Mouse (Mus musculus) midbrain, embryonic 10.5 days (tissue): Measurements from ENCODE around the gene Btbd2. TPM values are rescaled to one million over a fixed set of nuclear protein-coding genes. Genes with fewer than 3 reads are reported as not detected.

ENCODE experiments used
- DNase-seq: peaks from one replicate; pipeline ENCODE4 v3.0.0-alpha.2; 2017; ENCODE audit warnings: low spot score
- H3K27ac ChIP-seq: fragments of 300-500 bp; sonication (generic); replicated peaks from 2 replicates; pipeline ENCODE4 v1.5.1; 2016; ENCODE audit warnings: mild to moderate bottlenecking
- H3K27me3 ChIP-seq: fragments of 300-500 bp; sonication (generic); 2 replicates; pipeline ENCODE4 v1.6.1; 2016; ENCODE audit warnings: low read depth, mild to moderate bottlenecking; ENCODE audit not compliant: poor library complexity, severe bottlenecking
- H3K36me3 ChIP-seq: fragments of 300-500 bp; sonication (generic); 2 replicates; pipeline ENCODE4 v1.6.1; 2016; ENCODE audit warnings: mild to moderate bottlenecking, moderate library complexity
- H3K4me1 ChIP-seq: fragments of 300-500 bp; sonication (generic); 2 replicates; pipeline ENCODE4 v1.6.1; 2016
- H3K4me3 ChIP-seq: fragments of 300-500 bp; sonication (generic); 2 replicates; pipeline ENCODE4 v1.5.1; 2016; ENCODE audit warnings: mild to moderate bottlenecking, moderate library complexity
- H3K9me3 ChIP-seq: fragments of 300-500 bp; sonication (generic); replicated peaks from 2 replicates; pipeline ENCODE4 v1.6.1; 2016; ENCODE audit warnings: mild to moderate bottlenecking
- WGBS: fragments of 180-500 bp; shearing (Covaris S2); methylation state at CpG from one replicate; pipeline ENCODE4 v1.1.7; 2016; 5-methylcytosine and 5-hydroxymethylcytosine counted together
- microRNA-seq: library from miRNA; unstranded; fragments of <30 nt; microRNA quantifications from one replicate; pipeline ENCODE4, GENCODE M21; 2017
- polyA plus RNA-seq: library from polyadenylated mRNA; unstranded; fragments of >200 nt; fragmentation: Nextera tagmentation; extraction: Ambion mirVana; gene quantifications from 2 replicates; pipeline ENCODE4 v1.2.1, GENCODE M21; 2016

Gene Btbd2
- polyA plus RNA-seq, 1 experiment from 2014 or later, result 70.3 TPM

- H3K36me3 ChIP-seq, result peaks cover 33% of the 10 kb centered on the region
- peak overlapping the region; percentile 88; the same call in 1 of the 2 replicates for H3K27ac ChIP-seq
- H3K4me1 ChIP-seq, result peaks cover 23% of the 10 kb centered on the region
- 89% methylated on average over 7 of the region's 7 CpGs for WGBS
- peak overlapping the region; percentile 76 for H3K4me3 ChIP-seq
- no peaks in the 10 kb centered on the region for H3K9me3 ChIP-seq
- no peaks in the 10 kb centered on the region for H3K27me3 ChIP-seq
- no peak for DNase-seq
These were observed 52.8 kb downstream of the Btbd2 start for GRCm38 (mm10) chr10:80604001-80604509.

GRCm38 (mm10) chr10:80603364-80603763 lies 53.5 kb downstream of the Btbd2 start:
- no peaks in the 10 kb centered on the region for H3K9me3 ChIP-seq
- peak overlapping the region; percentile 88 for H3K27ac ChIP-seq
- H3K4me1 ChIP-seq, result peaks cover 23% of the 10 kb centered on the region
- no peaks in the 10 kb centered on the region for H3K27me3 ChIP-seq
- H3K4me3 ChIP-seq, result peak overlapping the region; percentile 76
- WGBS, result 35% methylated on average over 7 of the region's 7 CpGs
- DNase-seq, result no peak
- peaks cover 26% of the 10 kb centered on the region for H3K36me3 ChIP-seq

GRCm38 (mm10) chr10:80602698-80603325 lies 54.1 kb downstream of the Btbd2 start, which contains the start of the genes Scamp4 and Adat3:
TSS of gene Scamp4 (plus strand) at chr10:80602872.
TSS of gene Adat3 (plus strand) at chr10:80602880.
- WGBS, result under 1% methylated on average over 54 of the region's 54 CpGs

GRCm38 (mm10) chr10:80596318-80596717 lies 60.6 kb downstream of the Btbd2 start:
- WGBS, result 46% methylated on average over 4 of the region's 4 CpGs
- no peaks in the 10 kb centered on the region for H3K4me1 ChIP-seq
- no peak overlapping the region for H3K4me3 ChIP-seq
- no peaks in the 10 kb centered on the region for H3K36me3 ChIP-seq
- no peaks in the 10 kb centered on the region for H3K9me3 ChIP-seq
- DNase-seq, result no peak
- no peak overlapping the region for H3K27ac ChIP-seq
- H3K27me3 ChIP-seq, result no peaks in the 10 kb centered on the region

More at GRCm38 (mm10) chr10:80602698-80603325, 54.1 kb downstream of the Btbd2 start, which contains the start of the genes Scamp4 and Adat3:
- Histone ChIP-seq H3K9me3 (no peaks in the 10 kb centered on the region), H3K36me3 (peaks cover 21% of the 10 kb centered on the region), H3K27me3 (no peaks in the 10 kb centered on the region), H3K4me3 (peak within 1 kb of the TSS; percentile 76), H3K4me1 (peaks cover 23% of the 10 kb centered on the region), H3K27ac (peak within 1 kb of the TSS; percentile 88)
- DNase-seq, result peak; percentile 95

Small RNA genes lying within 50 kb of the gene (microRNA-seq; reads per million reads assigned to microRNA genes)
- 1.5 reads per million for gene Mir6912

Other genes starting within 250 kb of the Btbd2 start
- gene Tcf3, start 223.4 kb downstream of the Btbd2 start, polyA plus RNA-seq, result 190 and 191 TPM in 2 replicates
- 1.4 and 2.1 TPM in 2 replicates for gene Onecut3, start 162.2 kb downstream of the Btbd2 start, polyA plus RNA-seq
- gene Atp8b3, start 117.9 kb downstream of the Btbd2 start, polyA plus RNA-seq, result 0.41 and 0.79 TPM in 2 replicates
- gene Rexo1, start 95.5 kb downstream of the Btbd2 start, polyA plus RNA-seq, result 31.6 and 35.3 TPM in 2 replicates
- 4.8 and 6.1 TPM in 2 replicates for gene Klf16, start 79.8 kb downstream of the Btbd2 start, polyA plus RNA-seq
- 86.8 and 87.3 TPM in 2 replicates for gene Abhd17a, start 66.7 kb downstream of the Btbd2 start, polyA plus RNA-seq
- 91.0 and 94.1 TPM in 2 replicates for gene Scamp4, start 54.2 kb downstream of the Btbd2 start, polyA plus RNA-seq
- 10.6 and 10.8 TPM in 2 replicates for gene Adat3, start 54.2 kb downstream of the Btbd2 start, polyA plus RNA-seq
- gene Gm49322, start 51.0 kb downstream of the Btbd2 start, polyA plus RNA-seq, result 5.6 and 6.4 TPM in 2 replicates
- gene Csnk1g2, start 34.2 kb downstream of the Btbd2 start, polyA plus RNA-seq, result 131 and 151 TPM in 2 replicates
- 82.7 and 84.7 TPM in 2 replicates for gene Mknk2, start 21.0 kb upstream of the Btbd2 start, polyA plus RNA-seq
- 69.9 and 73.9 TPM in 2 replicates for gene Mob3a, start 44.9 kb upstream of the Btbd2 start, polyA plus RNA-seq
- gene Izumo4, start 45.1 kb upstream of the Btbd2 start, polyA plus RNA-seq, result 8.9 and 15.7 TPM in 2 replicates
- 57.1 and 62.5 TPM in 2 replicates for gene Ap3d1, start 85.2 kb upstream of the Btbd2 start, polyA plus RNA-seq
- 19.1 and 19.8 TPM in 2 replicates for gene Dot1l, start 98.1 kb upstream of the Btbd2 start, polyA plus RNA-seq
- 108 and 112 TPM in 2 replicates for gene Sf3a2, start 141.1 kb upstream of the Btbd2 start, polyA plus RNA-seq
- gene Plekhj1, start 141.6 kb upstream of the Btbd2 start, polyA plus RNA-seq, result 184 and 191 TPM in 2 replicates
- 0.07 TPM in 1 of 2 replicates, not detected in the other for gene Amh, start 148.2 kb upstream of the Btbd2 start, polyA plus RNA-seq
- 0.44 and 0.71 TPM in 2 replicates for gene Jsrp1, start 156.4 kb upstream of the Btbd2 start, polyA plus RNA-seq
- 2,246 and 2,347 TPM in 2 replicates for gene Oaz1, start 169.6 kb upstream of the Btbd2 start, polyA plus RNA-seq
- gene Lingo3, start 187.0 kb upstream of the Btbd2 start, polyA plus RNA-seq, result 1.1 and 1.4 TPM in 2 replicates
- gene Lsm7, start 198.1 kb upstream of the Btbd2 start, polyA plus RNA-seq, result 322 and 326 TPM in 2 replicates
- gene Sppl2b, start 198.2 kb upstream of the Btbd2 start, polyA plus RNA-seq, result 42.8 and 45.6 TPM in 2 replicates
- gene Tmprss9, start 214.8 kb upstream of the Btbd2 start, polyA plus RNA-seq, result 0.02 and 0.09 TPM in 2 replicates
- 335 and 382 TPM in 2 replicates for gene Timm13, start 243.9 kb upstream of the Btbd2 start, polyA plus RNA-seq